ENCODE assay signal across 7 mouse cellular contexts in the genomic region with DNA sequence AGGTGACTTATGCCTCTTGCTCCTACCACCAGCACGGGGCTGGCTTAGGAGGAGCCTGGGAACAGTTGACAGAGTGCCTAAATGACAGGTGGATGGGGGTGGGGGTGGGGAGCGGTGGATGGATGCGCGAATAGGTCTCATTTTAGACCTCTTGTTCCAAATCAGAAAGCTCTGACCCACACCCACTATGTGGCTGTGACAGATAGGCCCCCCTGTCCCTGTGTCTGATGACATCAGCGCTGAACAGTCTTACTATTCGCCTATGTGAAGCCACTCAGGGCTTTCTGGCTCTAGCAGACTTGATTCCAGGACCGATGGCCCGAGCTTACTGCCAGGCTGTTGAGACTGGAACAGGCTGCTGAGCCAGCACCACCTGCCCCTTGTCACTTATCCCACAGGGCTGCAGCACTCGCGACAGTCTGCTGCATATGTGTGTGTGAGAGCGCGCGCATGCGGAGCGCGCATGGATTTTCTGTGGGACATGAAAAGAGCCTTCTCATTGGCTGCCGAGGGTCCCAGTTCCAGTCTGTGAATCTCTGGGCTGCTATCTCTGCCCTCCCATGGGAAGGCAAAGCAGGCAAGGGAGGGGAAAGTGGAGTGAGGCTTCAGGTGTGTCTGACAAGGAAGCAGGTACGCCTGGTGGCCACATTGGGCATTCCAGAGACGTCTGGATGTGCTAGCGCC.
A peak's percentile ranks its signal among the peaks of the same experiment; 100 is the strongest.
DNase-seq lines count a peak whose midpoint lies in the region; ATAC-seq lines count a peak whose summit lies in the region.

No protein-coding gene starts in this region.

- peak overlapping the region; percentile 10; the same call in 1 of the 2 replicates for H3K9ac ChIP-seq in neural tube, embryonic 11.5 days (ENCODE audit: low read length)
- H3K9ac ChIP-seq in embryonic facial prominence, embryonic 14.5 days (ENCODE audit: low read depth, low read length) = no peak overlapping the region
- no peak overlapping the region for H3K9ac ChIP-seq in midbrain, embryonic 12.5 days (replicated peaks)

- no peaks in the 10 kb centered on the region for H3K36me3 ChIP-seq in neural tube, embryonic 11.5 days (ENCODE audit: control insufficient read depth, insufficient read depth, low read length)
- no peaks in the 10 kb centered on the region for H3K36me3 ChIP-seq in embryonic facial prominence, embryonic 14.5 days (ENCODE audit: control insufficient read depth, insufficient read depth, low read length)
- H3K36me3 ChIP-seq in midbrain, embryonic 12.5 days = no peaks in the 10 kb centered on the region

- WGBS in neural tube, embryonic 11.5 days = 24% methylated on average over 20 of the region's 20 CpGs
- WGBS in embryonic facial prominence, embryonic 14.5 days = 15% methylated on average over 20 of the region's 20 CpGs
- WGBS in midbrain, embryonic 12.5 days = 26% methylated on average over 20 of the region's 20 CpGs

- ATAC-seq in neural tube, embryonic 11.5 days (ENCODE audit: insufficient read depth, low FRiP score, low TSS enrichment) = peak; percentile 68
- ATAC-seq in embryonic facial prominence, embryonic 14.5 days (ENCODE audit: low read depth) = peak; percentile 76
- ATAC-seq in midbrain, embryonic 12.5 days (ENCODE audit: low FRiP score, low read depth) = peak; percentile 70

- H3K27me3 ChIP-seq in neural tube, embryonic 11.5 days (ENCODE audit: control insufficient read depth, insufficient read depth, low read length) = peaks cover 15% of the 10 kb centered on the region
- peaks cover 54% of the 10 kb centered on the region for H3K27me3 ChIP-seq in embryonic facial prominence, embryonic 14.5 days (replicated peaks; ENCODE audit: control insufficient read depth, insufficient read depth, low read length)
- H3K27me3 ChIP-seq in midbrain, embryonic 12.5 days = peaks cover 92% of the 10 kb centered on the region

- peak overlapping the region; percentile 16 for H3K4me3 ChIP-seq in neural tube, embryonic 11.5 days (ENCODE audit: low read depth, low read length)
- H3K4me3 ChIP-seq in embryonic facial prominence, embryonic 14.5 days (ENCODE audit: low read depth, low read length) = peak overlapping the region; percentile 15
- peak overlapping the region; percentile 31 for H3K4me3 ChIP-seq in midbrain, embryonic 12.5 days

- DNase-seq in neural tube, embryonic 11.5 days (ENCODE audit: low spot score) = peak; percentile 54
- DNase-seq in neural tube, embryonic 10.5 days (ENCODE audit: extremely low spot score, low spot score) = no peak
- peak; percentile 37 for DNase-seq in embryonic facial prominence, embryonic 14.5 days (ENCODE audit: low spot score)
- DNase-seq in layer of hippocampus, adult 18-20 months (ENCODE audit: low spot score in 2 of 2) = peak; percentile 68 to 81
- DNase-seq in ovary, postnatal 10 days (ENCODE audit: low spot score) = no peak
- DNase-seq in urinary bladder, postnatal 14 days (ENCODE audit: low spot score) = no peak

- no peaks in the 10 kb centered on the region for H3K9me3 ChIP-seq in neural tube, embryonic 11.5 days (ENCODE audit: control insufficient read depth, low read length)
- no peaks in the 10 kb centered on the region for H3K9me3 ChIP-seq in embryonic facial prominence, embryonic 14.5 days (ENCODE audit: control insufficient read depth, low read length)
- H3K9me3 ChIP-seq in midbrain, embryonic 12.5 days = no peaks in the 10 kb centered on the region

- 0 out of 2 replicates have a peak, but pooled peaks cover 3% of the 10 kb centered on the region for H3K4me1 ChIP-seq in neural tube, embryonic 11.5 days (ENCODE audit: control insufficient read depth, insufficient read depth, low read length)
- H3K4me1 ChIP-seq in embryonic facial prominence, embryonic 14.5 days (ENCODE audit: control insufficient read depth, insufficient read depth, low read length) = 0 out of 2 replicates have a peak, but pooled peaks cover 3% of the 10 kb centered on the region
- H3K4me1 ChIP-seq in midbrain, embryonic 12.5 days = peaks cover 17% of the 10 kb centered on the region

- no peak overlapping the region for H3K27ac ChIP-seq in neural tube, embryonic 11.5 days (ENCODE audit: low read depth, low read length)
- no peak overlapping the region for H3K27ac ChIP-seq in embryonic facial prominence, embryonic 14.5 days (replicated peaks; ENCODE audit: low read depth, low read length)
- H3K27ac ChIP-seq in midbrain, embryonic 12.5 days (replicated peaks) = no peak overlapping the region

- H3K4me2 ChIP-seq in neural tube, embryonic 11.5 days (ENCODE audit: low read depth) = peak overlapping the region; percentile 40
- peak overlapping the region; percentile 53 for H3K4me2 ChIP-seq in embryonic facial prominence, embryonic 14.5 days (ENCODE audit: low read depth, low read length)
- H3K4me2 ChIP-seq in midbrain, embryonic 12.5 days (replicated peaks) = peak overlapping the region; percentile 54

Comparison
In these comparisons a context has a peak if more than half of its experiments do, and no peak if none do; other contexts are left out.
1. DNase-seq: peak in neural tube, embryonic 11.5 days (single experiment), embryonic facial prominence, embryonic 14.5 days (single experiment) and layer of hippocampus, adult 18-20 months (2 of 2); none in neural tube, embryonic 10.5 days (single experiment), ovary, postnatal 10 days (single experiment) and urinary bladder, postnatal 14 days (single experiment).
2. Peak in every context shown above with its lines, with median percentiles within 50 percentile points of each other: ATAC-seq, H3K4me2 ChIP-seq and H3K4me3 ChIP-seq.